Mouse (Mus musculus) stomach, embryonic 15.5 days (tissue): ENCODE measurements around the gene Gsx2. TPM values are rescaled to one million over a fixed set of nuclear protein-coding genes. Genes with fewer than 3 reads are reported as not detected.
A peak's percentile ranks its signal among the peaks of the same experiment; 100 is the strongest.

Experiments used
- ATAC-seq: fragments of 200-750 bp; cut with Nextera tagmentation; 2 replicates; pipeline ENCODE4 v1.8.0; 2017; ENCODE audit warnings: low read depth, moderate number of reproducible peaks, moderate TSS enrichment; ENCODE audit not compliant: insufficient read depth, low FRiP score
- H3K27ac ChIP-seq: fragments of 300-500 bp; sonication (generic); 2 replicates; pipeline ENCODE4 v1.5.1; 2015; ENCODE audit warnings: mild to moderate bottlenecking, inconsistent platforms
- H3K27me3 ChIP-seq: fragments of 300-500 bp; sonication (generic); replicated peaks from 2 replicates; pipeline ENCODE4 v1.6.1; 2015; ENCODE audit warnings: inconsistent platforms
- H3K36me3 ChIP-seq: fragments of 300-500 bp; sonication (generic); 2 replicates; pipeline ENCODE4 v1.6.1; 2015; ENCODE audit warnings: inconsistent platforms
- H3K4me1 ChIP-seq: fragments of 300-500 bp; sonication (generic); 2 replicates; pipeline ENCODE4 v1.6.1; 2015; ENCODE audit warnings: inconsistent platforms
- H3K4me2 ChIP-seq: fragments of 300-500 bp; sonication (generic); 2 replicates; pipeline ENCODE4 v1.6.1; 2015; ENCODE audit warnings: mild to moderate bottlenecking, inconsistent platforms
- H3K4me3 ChIP-seq: fragments of 300-500 bp; sonication (generic); replicated peaks from 2 replicates; pipeline ENCODE4 v1.5.1; 2015; ENCODE audit warnings: inconsistent platforms
- H3K9ac ChIP-seq: fragments of 300-500 bp; sonication (generic); 2 replicates; pipeline ENCODE4 v1.6.1; 2015; ENCODE audit warnings: inconsistent platforms
- H3K9me3 ChIP-seq: fragments of 300-500 bp; sonication (generic); 2 replicates; pipeline ENCODE4 v1.6.1; 2016; ENCODE audit warnings: inconsistent platforms
- WGBS: fragments of 180-500 bp; shearing (Covaris S2); methylation state at CpG from one replicate; pipeline ENCODE4 v1.1.7; 2015; 5-methylcytosine and 5-hydroxymethylcytosine counted together
- polyA plus RNA-seq: library from polyadenylated mRNA; unstranded; fragments of >200 nt; fragmentation: Nextera tagmentation; extraction: Ambion mirVana; gene quantifications from 2 replicates; pipeline ENCODE4 v1.2.1, GENCODE M21; 2015

Gene Gsx2
- polyA plus RNA-seq, 1 experiment from 2014 or later: not detected

- H3K27me3 ChIP-seq: peaks cover 41% of the 10 kb centered on the region
- no peaks in the 10 kb centered on the region for H3K9me3 ChIP-seq
- ATAC-seq: peak; percentile 81
- H3K4me1 ChIP-seq: peaks cover 19% of the 10 kb centered on the region
- H3K9ac ChIP-seq: no peak overlapping the region
- H3K4me2 ChIP-seq: peak overlapping the region; percentile 89
- peak overlapping the region; percentile 47 for H3K4me3 ChIP-seq
- WGBS: 1% methylated on average over 30 of the region's 30 CpGs
- H3K27ac ChIP-seq: no peak overlapping the region
- H3K36me3 ChIP-seq: no peaks in the 10 kb centered on the region
These were observed 8.2 kb upstream of the Gsx2 start for GRCm38 (mm10) chr5:75067125-75067756.

GRCm38 (mm10) chr5:75070132-75070531 lies 5.3 kb upstream of the Gsx2 start:
- H3K4me1 ChIP-seq: peaks cover 19% of the 10 kb centered on the region
- ATAC-seq: no peak
- H3K4me3 ChIP-seq: no peak overlapping the region
- no peaks in the 10 kb centered on the region for H3K36me3 ChIP-seq
- no peak overlapping the region for H3K9ac ChIP-seq
- H3K27me3 ChIP-seq: peaks cover 70% of the 10 kb centered on the region
- H3K27ac ChIP-seq: no peak overlapping the region
- 16% methylated on average over 13 of the region's 13 CpGs for WGBS
- H3K4me2 ChIP-seq: no peak overlapping the region
- no peaks in the 10 kb centered on the region for H3K9me3 ChIP-seq

- Histone ChIP-seq H3K4me3 (no peak overlapping the region; the same call in 1 of the 2 replicates), H3K4me1 (peaks cover 25% of the 10 kb centered on the region), H3K36me3 (no peaks in the 10 kb centered on the region), H3K27ac (no peak overlapping the region), H3K4me2 (no peak overlapping the region), H3K9ac (no peak overlapping the region), H3K9me3 (no peaks in the 10 kb centered on the region), H3K27me3 (peaks cover 77% of the 10 kb centered on the region)
- WGBS: 5% methylated on average over 23 of the region's 23 CpGs
- no peak for ATAC-seq
These were observed 4.6 kb upstream of the Gsx2 start for GRCm38 (mm10) chr5:75070656-75071375.

- H3K9ac ChIP-seq: no peak overlapping the region
- no peak for ATAC-seq
- 4% methylated on average over 10 of the region's 10 CpGs for WGBS
- no peak overlapping the region for H3K27ac ChIP-seq
- peaks cover 88% of the 10 kb centered on the region for H3K27me3 ChIP-seq
- H3K4me1 ChIP-seq: peaks cover 26% of the 10 kb centered on the region
- no peaks in the 10 kb centered on the region for H3K36me3 ChIP-seq
- no peak overlapping the region for H3K4me3 ChIP-seq
- H3K9me3 ChIP-seq: no peaks in the 10 kb centered on the region
- H3K4me2 ChIP-seq: no peak overlapping the region
These were observed 3.5 kb upstream of the Gsx2 start for GRCm38 (mm10) chr5:75071951-75072350.

GRCm38 (mm10) chr5:75072532-75072931 lies 2.9 kb upstream of the Gsx2 start:
- peaks cover 20% of the 10 kb centered on the region for H3K4me1 ChIP-seq
- H3K27ac ChIP-seq: no peak overlapping the region
- H3K9ac ChIP-seq: no peak overlapping the region
- H3K4me3 ChIP-seq: no peak overlapping the region
- no peak overlapping the region for H3K4me2 ChIP-seq
- H3K36me3 ChIP-seq: no peaks in the 10 kb centered on the region
- H3K27me3 ChIP-seq: peaks cover 94% of the 10 kb centered on the region
- no peak for ATAC-seq
- WGBS: 18% methylated on average over 4 of the region's 4 CpGs
- no peaks in the 10 kb centered on the region for H3K9me3 ChIP-seq

GRCm38 (mm10) chr5:75073167-75073566 lies 2.2 kb upstream of the Gsx2 start:
- Histone ChIP-seq H3K4me3 (no peak overlapping the region), H3K9ac (no peak overlapping the region), H3K27me3 (peaks cover 95% of the 10 kb centered on the region), H3K9me3 (no peaks in the 10 kb centered on the region), H3K36me3 (no peaks in the 10 kb centered on the region), H3K4me1 (peaks cover 18% of the 10 kb centered on the region), H3K27ac (no peak overlapping the region), H3K4me2 (no peak overlapping the region)
- ATAC-seq: no peak
- 41% methylated on average over 1 of the region's 1 CpGs for WGBS

- Histone ChIP-seq H3K4me2 (no peak overlapping the region), H3K9me3 (no peaks in the 10 kb centered on the region), H3K4me1 (peaks cover 18% of the 10 kb centered on the region), H3K9ac (no peak overlapping the region), H3K36me3 (no peaks in the 10 kb centered on the region), H3K4me3 (no peak overlapping the region), H3K27me3 (peaks cover 95% of the 10 kb centered on the region), H3K27ac (no peak overlapping the region)
- WGBS: 33% methylated on average over 3 of the region's 3 CpGs
- no peak for ATAC-seq
These were observed 1.7 kb upstream of the Gsx2 start for GRCm38 (mm10) chr5:75073684-75074083.

- no peak overlapping the region for H3K9ac ChIP-seq
- H3K36me3 ChIP-seq: no peaks in the 10 kb centered on the region
- no peak for ATAC-seq
- peaks cover 18% of the 10 kb centered on the region for H3K4me1 ChIP-seq
- no peaks in the 10 kb centered on the region for H3K9me3 ChIP-seq
- no peak overlapping the region for H3K27ac ChIP-seq
- WGBS: 23% methylated on average over 4 of the region's 4 CpGs
- H3K27me3 ChIP-seq: peaks cover 95% of the 10 kb centered on the region
- no peak overlapping the region for H3K4me3 ChIP-seq
- no peak overlapping the region for H3K4me2 ChIP-seq
These were observed 1.3 kb upstream of the Gsx2 start for GRCm38 (mm10) chr5:75074132-75074531.

- Histone ChIP-seq H3K36me3 (no peaks in the 10 kb centered on the region), H3K4me1 (peaks cover 18% of the 10 kb centered on the region), H3K9me3 (no peaks in the 10 kb centered on the region), H3K4me3 (no peak overlapping the region), H3K27ac (no peak overlapping the region), H3K4me2 (no peak overlapping the region), H3K9ac (no peak overlapping the region), H3K27me3 (peaks cover 96% of the 10 kb centered on the region)
- WGBS: 19% methylated on average over 15 of the region's 15 CpGs
- no peak for ATAC-seq
These were observed 641 bp upstream of the Gsx2 start for GRCm38 (mm10) chr5:75074537-75075382.

- Histone ChIP-seq H3K4me1 (peaks cover 9% of the 10 kb centered on the region), H3K27me3 (peaks cover 98% of the 10 kb centered on the region), H3K4me3 (no peak overlapping the region), H3K27ac (no peak overlapping the region), H3K9ac (no peak overlapping the region), H3K9me3 (no peaks in the 10 kb centered on the region), H3K4me2 (peak overlapping the region; percentile 40), H3K36me3 (no peaks in the 10 kb centered on the region)
- ATAC-seq: no peak
- 3% methylated on average over 17 of the region's 17 CpGs for WGBS
These were observed 1.1 kb downstream of the Gsx2 start for GRCm38 (mm10) chr5:75076326-75077050.

- Histone ChIP-seq H3K36me3 (no peaks in the 10 kb centered on the region), H3K9me3 (no peaks in the 10 kb centered on the region), H3K27me3 (peaks cover 96% of the 10 kb centered on the region), H3K27ac (no peak overlapping the region), H3K9ac (no peak overlapping the region), H3K4me3 (no peak overlapping the region), H3K4me2 (no peak overlapping the region), H3K4me1 (peaks cover 9% of the 10 kb centered on the region)
- 2% methylated on average over 19 of the region's 19 CpGs for WGBS
- no peak for ATAC-seq
These were observed 1.6 kb downstream of the Gsx2 start for GRCm38 (mm10) chr5:75077051-75077380.
